Mouse (Mus musculus): ENCODE measurements around the gene Slc35e1. TPM values are rescaled to one million over a fixed set of nuclear protein-coding genes. Genes with fewer than 3 reads are reported as not detected.
A peak's percentile ranks its signal among the peaks of the same experiment; 100 is the strongest.

The Slc35e1 gene
- total RNA-seq (2015; ENCODE audit: low replicate concordance), result 18.7 and 19.3 TPM in 2 replicates
- 27.1 and 29.0 TPM in 2 replicates for total RNA-seq (2017; ENCODE audit: low replicate concordance)

GRCm38 (mm10) chr8:72491680-72492621 lies at the start of gene Slc35e1:
TSS of gene Slc35e1 (minus strand) at chr8:72492614.
- ATAC-seq (replicated peaks; ENCODE audit: low FRiP score, poor library complexity, severe bottlenecking), result peak; percentile 18

DNA sequence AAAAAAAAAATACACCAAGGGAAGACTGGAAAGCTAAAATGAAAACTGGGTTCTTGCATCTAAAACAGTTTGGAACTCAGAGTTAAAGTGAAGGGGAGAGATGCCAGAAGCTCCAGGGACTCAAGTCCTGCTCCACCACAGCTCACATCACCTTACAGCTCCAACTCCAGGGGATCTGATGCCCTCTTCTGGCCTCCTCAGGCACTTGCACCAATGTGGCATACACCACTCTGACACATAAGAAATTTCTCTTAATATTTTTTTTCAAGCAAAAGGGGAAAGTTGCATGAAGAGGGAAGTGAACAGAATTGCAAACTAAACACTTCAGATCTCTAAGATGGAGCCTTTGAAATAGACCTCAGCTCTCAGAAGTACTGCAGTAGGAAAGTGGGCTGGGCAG lies 46.8 kb upstream of the Slc35e1 start:
- no peak for ATAC-seq (replicated peaks; ENCODE audit: low FRiP score, poor library complexity, severe bottlenecking)

DNA sequence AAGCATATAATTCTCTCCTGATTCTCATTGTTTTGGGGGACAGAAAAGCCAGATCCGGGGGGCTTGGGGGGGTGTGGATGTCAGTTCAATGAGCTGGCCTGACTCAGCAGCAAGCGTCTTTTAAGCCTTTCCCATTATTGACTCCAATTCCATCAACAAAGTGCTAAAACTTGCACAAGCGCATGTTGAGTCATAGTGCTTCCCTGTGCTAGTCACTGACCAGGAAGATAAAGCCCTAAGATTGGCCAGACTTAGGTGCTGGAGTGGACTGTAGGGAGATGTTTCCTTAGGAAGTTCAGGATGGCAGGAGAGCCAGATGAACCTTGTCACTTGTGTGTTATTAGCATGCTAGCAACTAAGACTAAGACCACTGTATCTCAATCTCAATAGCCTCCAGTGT lies 42.5 kb upstream of the Slc35e1 start:
- no peak for ATAC-seq (replicated peaks; ENCODE audit: low FRiP score, poor library complexity, severe bottlenecking)

GRCm38 (mm10) chr8:72532103-72532502 lies 39.7 kb upstream of the Slc35e1 start:
- ATAC-seq (replicated peaks; ENCODE audit: low FRiP score, poor library complexity, severe bottlenecking), result no peak

GRCm38 (mm10) chr8:72521888-72522287 lies 29.5 kb upstream of the Slc35e1 start:
- ATAC-seq (replicated peaks; ENCODE audit: low FRiP score, poor library complexity, severe bottlenecking), result no peak

GRCm38 (mm10) chr8:72517421-72517988 lies 25.1 kb upstream of the Slc35e1 start:
- ATAC-seq (replicated peaks; ENCODE audit: low FRiP score, poor library complexity, severe bottlenecking), result no peak

DNA sequence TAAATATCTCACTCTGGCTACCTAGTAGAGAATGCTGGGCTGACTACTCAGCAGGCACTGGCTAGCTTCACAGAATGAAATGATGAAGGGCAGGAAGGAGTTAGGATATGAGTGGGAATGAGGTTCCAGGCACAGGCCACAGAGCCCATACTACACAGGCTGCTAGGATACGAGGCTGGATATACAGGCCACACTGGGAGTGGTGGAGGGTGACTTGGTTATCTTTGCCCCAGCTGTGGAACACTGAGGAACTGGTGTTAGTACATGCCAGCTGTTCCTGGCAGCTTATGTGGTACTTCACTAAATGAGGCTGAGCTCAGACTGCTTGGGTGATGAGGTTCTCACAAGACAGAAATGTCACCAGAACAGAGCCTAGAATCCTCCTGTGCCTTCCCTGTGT lies 20.7 kb upstream of the Slc35e1 start:
- no peak for ATAC-seq (replicated peaks; ENCODE audit: low FRiP score, poor library complexity, severe bottlenecking)

- ATAC-seq (replicated peaks; ENCODE audit: low FRiP score, poor library complexity, severe bottlenecking), result no peak
These were observed 20.2 kb upstream of the Slc35e1 start for GRCm38 (mm10) chr8:72512648-72513047.

DNA sequence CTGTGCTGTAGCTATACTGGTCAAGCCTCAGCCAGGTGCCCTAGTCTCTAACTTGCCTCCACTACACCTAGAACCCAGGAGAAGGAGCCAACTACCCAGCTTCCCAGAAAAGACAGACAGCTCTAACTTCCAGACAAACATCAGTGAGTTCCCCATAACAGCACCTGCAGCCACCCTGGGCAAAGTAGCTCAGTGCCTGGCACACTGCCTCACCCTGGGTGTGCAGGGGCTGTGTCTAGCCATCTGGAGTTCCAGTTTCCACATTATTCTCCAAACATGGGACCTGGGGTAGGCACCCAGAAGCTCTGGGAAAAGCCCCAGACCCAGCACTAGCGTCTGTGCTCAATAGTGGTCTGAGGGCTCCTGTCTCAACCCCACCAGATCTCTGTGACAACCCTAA lies 15.1 kb upstream of the Slc35e1 start:
- no peak for ATAC-seq (replicated peaks; ENCODE audit: low FRiP score, poor library complexity, severe bottlenecking)

GRCm38 (mm10) chr8:72504637-72505314 lies 12.4 kb upstream of the Slc35e1 start:
- ATAC-seq (replicated peaks; ENCODE audit: low FRiP score, poor library complexity, severe bottlenecking), result no peak; the same call in 1 of the 2 replicates

DNA sequence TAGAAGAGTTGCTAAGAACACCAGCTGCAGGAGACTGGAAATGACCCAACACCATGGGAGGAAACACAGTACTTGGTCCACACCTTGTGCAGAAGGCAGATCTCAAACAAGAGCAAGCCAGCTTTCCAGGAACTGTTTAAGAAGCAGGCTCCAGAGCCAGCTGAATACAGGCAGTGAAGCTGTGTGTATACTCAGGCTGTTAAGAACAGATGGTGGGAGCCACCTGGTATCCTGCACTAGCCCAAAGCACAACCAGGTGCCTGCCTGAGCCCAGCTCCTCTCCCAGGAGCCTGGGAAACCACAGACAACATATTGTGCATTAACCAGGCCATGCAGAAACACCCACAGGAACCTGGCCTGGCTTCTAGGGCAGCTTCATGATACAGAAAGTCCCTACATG lies 11.7 kb upstream of the Slc35e1 start:
- ATAC-seq (replicated peaks; ENCODE audit: low FRiP score, poor library complexity, severe bottlenecking), result no peak

GRCm38 (mm10) chr8:72500521-72500931 lies 8.1 kb upstream of the Slc35e1 start:
- no peak for ATAC-seq (replicated peaks; ENCODE audit: low FRiP score, poor library complexity, severe bottlenecking)

DNA sequence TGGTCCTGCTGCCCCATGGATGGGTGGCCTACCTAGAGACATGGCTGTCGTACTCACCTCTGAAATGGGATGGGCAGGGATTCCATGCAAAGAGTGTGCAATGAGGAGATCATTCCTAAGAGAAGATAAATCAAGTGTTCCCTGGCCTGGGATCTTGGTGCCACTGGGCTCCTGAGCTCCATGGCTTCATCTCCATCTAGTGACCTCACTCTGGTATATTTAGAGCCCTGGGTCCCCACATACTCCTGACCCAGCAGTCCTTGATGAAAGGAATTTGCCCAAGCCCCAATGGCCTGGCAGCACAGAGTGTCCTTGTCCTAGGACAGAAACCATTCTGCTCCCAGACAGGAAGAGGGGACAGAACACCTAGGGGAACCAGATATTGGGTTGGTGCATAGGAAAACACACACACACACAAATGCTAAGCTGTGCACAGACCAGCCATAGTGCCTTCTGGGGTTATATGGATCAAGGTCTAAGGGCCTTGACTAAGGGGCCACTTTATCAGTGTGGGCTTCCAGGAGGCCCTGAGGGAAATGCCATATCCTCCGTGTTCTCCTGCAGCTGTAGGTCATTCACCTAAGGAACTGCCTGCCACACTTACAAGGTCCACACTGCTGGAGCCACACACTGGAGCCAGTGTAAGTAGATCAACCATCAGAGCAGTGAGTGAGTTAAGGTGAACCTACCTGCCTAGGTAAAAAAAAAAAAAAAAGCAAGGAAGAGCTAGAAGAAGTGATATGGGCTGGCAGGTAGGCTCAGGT lies 7.3 kb upstream of the Slc35e1 start:
- ATAC-seq (replicated peaks; ENCODE audit: low FRiP score, poor library complexity, severe bottlenecking), result no peak

DNA sequence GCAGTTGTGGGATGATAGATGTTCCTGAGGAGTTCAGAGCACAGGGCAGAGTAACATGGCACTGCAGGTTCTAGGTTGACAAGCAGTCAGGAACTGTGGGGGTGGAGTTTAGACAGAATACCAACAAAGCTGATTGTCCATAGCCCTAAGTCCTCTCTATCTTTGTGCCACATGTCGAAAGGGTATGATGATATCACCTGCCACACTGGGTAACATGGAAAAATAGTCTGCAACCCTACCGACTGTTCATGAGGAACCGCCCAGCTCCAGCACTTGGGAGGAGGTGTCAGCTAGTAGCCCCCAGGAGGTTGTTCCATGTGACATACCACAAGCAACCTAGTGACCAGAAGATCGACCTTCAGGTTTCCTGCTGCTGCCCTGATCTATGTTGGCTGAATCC lies 6.1 kb upstream of the Slc35e1 start:
- 0 out of 2 replicates have a peak, but pooled peaks have one; percentile 22 for ATAC-seq (replicated peaks; ENCODE audit: low FRiP score, poor library complexity, severe bottlenecking)

DNA sequence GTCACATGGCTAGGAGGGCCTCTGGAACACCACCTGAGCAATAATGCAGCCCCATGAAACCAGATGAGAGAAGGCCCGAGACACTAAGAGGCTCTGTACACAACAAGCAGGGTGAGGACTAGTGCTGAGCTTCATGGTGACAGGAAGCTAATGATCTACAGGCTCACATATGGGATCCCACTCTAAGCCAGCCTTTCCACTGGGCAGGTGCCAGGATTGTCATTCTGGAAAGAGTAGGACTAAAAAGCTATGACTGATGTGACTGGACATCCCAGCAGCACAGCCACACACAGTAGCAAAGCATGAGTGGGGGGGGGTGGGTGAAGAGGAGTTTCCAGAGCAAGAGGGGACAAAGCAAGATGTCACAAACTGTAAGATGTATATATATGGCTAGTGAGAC lies 5.5 kb upstream of the Slc35e1 start:
- no peak for ATAC-seq (replicated peaks; ENCODE audit: low FRiP score, poor library complexity, severe bottlenecking)

- no peak for ATAC-seq (replicated peaks; ENCODE audit: low FRiP score, poor library complexity, severe bottlenecking)
These were observed 3.8 kb upstream of the Slc35e1 start for GRCm38 (mm10) chr8:72496217-72496616.

GRCm38 (mm10) chr8:72495411-72496111 lies 3.1 kb upstream of the Slc35e1 start:
- ATAC-seq (replicated peaks; ENCODE audit: low FRiP score, poor library complexity, severe bottlenecking), result no peak

DNA sequence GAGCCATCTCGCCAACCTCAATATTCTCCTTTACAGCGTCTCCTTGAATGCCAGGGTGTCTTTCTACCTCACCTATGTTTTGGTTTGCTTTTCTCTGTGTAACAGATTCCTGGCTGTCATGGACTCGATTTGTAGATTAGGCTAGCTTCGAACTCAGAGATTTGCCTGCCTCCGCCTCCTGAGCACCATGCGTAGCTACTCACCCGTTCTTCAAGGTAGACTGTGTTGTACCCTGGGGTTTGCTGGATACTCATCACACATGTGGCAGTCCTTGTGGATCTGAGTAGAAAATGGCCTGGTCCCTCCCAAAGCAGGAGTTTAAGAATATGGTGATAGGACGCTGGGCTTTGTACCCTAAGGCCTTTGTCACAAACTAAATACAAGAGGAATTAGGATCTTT lies 967 bp upstream of the Slc35e1 start:
- no peak for ATAC-seq (replicated peaks; ENCODE audit: low FRiP score, poor library complexity, severe bottlenecking)

- ATAC-seq (replicated peaks; ENCODE audit: low FRiP score, poor library complexity, severe bottlenecking), result peak; percentile 93
These were observed 238 bp upstream of the Slc35e1 start for GRCm38 (mm10) chr8:72492622-72493081.
